Mouse (Mus musculus) embryonic facial prominence, embryonic 10.5 days (tissue): ENCODE measurements at regions not wholly inside any gene's neighbourhood (a gene's known extent, or its start where the extent isn't known, plus 50 kb on each side); places are given as distances from the start of the nearest gene placed in this dataset.

Experiments
- DNase-seq: peaks from one replicate; pipeline ENCODE4 v3.0.0-alpha.2; 2017; ENCODE audit warnings: low spot score
- H3K27ac ChIP-seq: fragments of 300-500 bp; sonication (generic); replicated peaks from 2 replicates; pipeline ENCODE4 v1.5.1; 2016; ENCODE audit warnings: mild to moderate bottlenecking
- H3K27me3 ChIP-seq: fragments of 300-500 bp; sonication (generic); replicated peaks from 2 replicates; pipeline ENCODE4 v1.6.1; 2016; ENCODE audit warnings: low read depth, mild to moderate bottlenecking; ENCODE audit not compliant: poor library complexity, severe bottlenecking
- H3K36me3 ChIP-seq: fragments of 300-500 bp; sonication (generic); replicated peaks from 2 replicates; pipeline ENCODE4 v1.6.1; 2016; ENCODE audit warnings: mild to moderate bottlenecking, moderate library complexity
- H3K4me1 ChIP-seq: fragments of 300-500 bp; sonication (generic); 2 replicates; pipeline ENCODE4 v1.6.1; 2016
- H3K4me3 ChIP-seq: fragments of 300-500 bp; sonication (generic); 2 replicates; pipeline ENCODE4 v1.5.1; 2016; ENCODE audit warnings: mild to moderate bottlenecking, moderate library complexity
- H3K9me3 ChIP-seq: fragments of 300-500 bp; sonication (generic); 2 replicates; pipeline ENCODE4 v1.6.1; 2016; ENCODE audit warnings: mild to moderate bottlenecking
- WGBS: fragments of 180-500 bp; shearing (Covaris S2); methylation state at CpG from one replicate; pipeline ENCODE4 v1.1.7; 2016; 5-methylcytosine and 5-hydroxymethylcytosine counted together

DNA sequence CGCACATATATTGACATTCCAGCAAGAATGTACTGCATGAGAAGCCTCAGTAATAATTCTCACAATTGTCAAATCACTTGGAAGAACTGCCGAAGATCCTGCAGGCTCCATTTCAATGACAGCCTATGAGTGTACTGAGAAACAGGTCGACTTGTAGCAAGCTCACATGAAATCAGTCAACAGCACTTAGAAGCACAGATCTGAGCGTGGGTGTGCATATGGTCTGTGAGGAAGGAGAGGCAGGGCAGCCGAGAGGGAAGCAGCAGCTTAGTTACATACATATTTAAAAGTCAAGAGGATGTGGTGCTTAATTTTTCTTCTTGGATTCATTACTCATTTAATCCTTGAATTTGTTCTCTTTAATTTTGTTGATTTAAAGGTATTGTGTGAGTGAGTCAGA lies 967.4 kb upstream of the Epha7 start:
- no peaks in the 10 kb centered on the region for H3K9me3 ChIP-seq
- H3K4me3 ChIP-seq, result no peak overlapping the region
- no peaks in the 10 kb centered on the region for H3K27me3 ChIP-seq
- DNase-seq, result no peak
- 82% methylated on average over 5 of the region's 5 CpGs for WGBS
- H3K27ac ChIP-seq, result no peak overlapping the region
- no peaks in the 10 kb centered on the region for H3K36me3 ChIP-seq
- H3K4me1 ChIP-seq, result no peaks in the 10 kb centered on the region

DNA sequence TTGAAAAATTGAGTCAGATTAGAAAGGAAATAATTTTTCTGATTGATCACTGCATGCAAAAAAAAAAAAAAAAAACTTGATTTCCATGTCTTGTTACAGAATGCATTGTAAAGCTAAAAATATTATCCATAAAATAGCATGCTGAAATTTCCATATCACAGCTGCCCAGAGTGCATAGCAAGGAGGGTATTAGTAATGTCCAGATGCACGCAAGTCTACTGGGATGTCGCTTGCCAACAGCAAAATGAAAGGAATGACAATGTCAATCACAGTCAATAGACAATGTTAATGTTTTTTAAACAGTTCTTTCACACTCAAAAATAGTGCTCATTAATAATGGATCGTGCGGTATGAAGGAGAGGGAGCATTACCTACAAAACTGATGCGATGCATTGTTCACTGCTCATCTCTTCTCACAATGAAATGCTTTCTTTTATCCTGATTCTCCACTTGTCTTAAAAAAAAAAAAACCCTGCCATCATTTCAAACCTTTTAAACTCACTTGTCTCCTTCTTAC lies 966.8 kb upstream of the Epha7 start:
- Histone ChIP-seq H3K27ac (no peak overlapping the region), H3K27me3 (no peaks in the 10 kb centered on the region), H3K36me3 (no peaks in the 10 kb centered on the region), H3K4me3 (no peak overlapping the region), H3K4me1 (no peaks in the 10 kb centered on the region), H3K9me3 (no peaks in the 10 kb centered on the region)
- WGBS, result 94% methylated on average over 5 of the region's 5 CpGs
- no peak for DNase-seq

DNA sequence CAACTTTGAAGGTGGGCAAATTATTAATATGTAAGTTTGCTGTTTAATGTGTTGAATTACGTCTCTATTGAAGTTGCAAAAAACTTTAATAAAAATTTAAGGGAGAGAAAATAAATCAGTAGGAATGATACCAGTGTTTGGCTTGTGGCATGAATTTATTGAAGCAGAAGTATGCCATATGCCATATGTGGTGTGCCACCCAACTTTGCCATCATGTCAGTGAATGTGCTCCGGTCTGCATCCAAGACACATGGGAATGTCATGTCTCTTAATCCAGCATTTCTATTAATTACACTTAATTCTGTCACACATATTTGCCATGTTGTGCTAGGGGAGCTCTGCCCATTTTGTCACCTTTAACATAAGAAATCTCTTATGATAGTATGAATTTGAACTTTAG lies 956.8 kb upstream of the Epha7 start:
- Histone ChIP-seq H3K9me3 (no peaks in the 10 kb centered on the region), H3K36me3 (no peaks in the 10 kb centered on the region), H3K27me3 (no peaks in the 10 kb centered on the region), H3K27ac (no peak overlapping the region), H3K4me3 (no peak overlapping the region), H3K4me1 (no peaks in the 10 kb centered on the region)
- no peak for DNase-seq
- 93% methylated on average over 2 of the region's 2 CpGs for WGBS

GRCm38 (mm10) chr4:27887262-27887954 lies 925.5 kb upstream of the Epha7 start:
- no peaks in the 10 kb centered on the region for H3K4me1 ChIP-seq
- WGBS, result 82% methylated on average over 5 of the region's 5 CpGs

DNA sequence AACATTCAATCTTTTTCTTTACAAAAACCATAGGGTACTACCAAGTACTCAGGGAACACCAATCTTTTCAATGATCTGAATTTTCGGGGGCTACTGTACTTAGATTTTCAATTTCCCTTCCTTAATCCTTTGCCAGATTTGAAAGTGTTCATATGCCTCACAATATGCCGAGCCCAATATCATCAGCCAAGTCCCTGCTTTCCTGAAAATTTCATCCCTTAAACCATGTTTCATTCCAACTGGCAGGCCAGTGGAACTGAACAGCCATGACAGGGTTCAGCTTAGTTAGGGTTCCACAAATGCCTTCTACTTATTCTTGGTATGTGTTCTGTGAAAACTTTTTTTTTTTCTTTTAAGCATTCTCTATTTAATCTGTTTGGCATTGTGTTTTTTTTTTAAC lies 916.5 kb upstream of the Epha7 start:
- Histone ChIP-seq H3K9me3 (no peaks in the 10 kb centered on the region), H3K27ac (no peak overlapping the region), H3K36me3 (no peaks in the 10 kb centered on the region), H3K4me1 (no peaks in the 10 kb centered on the region), H3K27me3 (no peaks in the 10 kb centered on the region), H3K4me3 (no peak overlapping the region)
- 89% methylated on average over 2 of the region's 2 CpGs for WGBS
- no peak for DNase-seq

More at GRCm38 (mm10) chr4:27887262-27887954, 925.5 kb upstream of the Epha7 start:
- DNase-seq, result no peak
- Histone ChIP-seq H3K27ac (no peak overlapping the region), H3K9me3 (no peaks in the 10 kb centered on the region), H3K36me3 (no peaks in the 10 kb centered on the region), H3K4me3 (no peak overlapping the region), H3K27me3 (no peaks in the 10 kb centered on the region)

GRCm38 (mm10) chr4:27945351-27945750 lies 867.6 kb upstream of the Epha7 start:
- no peak overlapping the region for H3K4me3 ChIP-seq
- no peaks in the 10 kb centered on the region for H3K9me3 ChIP-seq
- no peak for DNase-seq
- H3K27me3 ChIP-seq, result no peaks in the 10 kb centered on the region
- H3K27ac ChIP-seq, result no peak overlapping the region
- no peaks in the 10 kb centered on the region for H3K36me3 ChIP-seq
- 77% methylated on average over 2 of the region's 2 CpGs for WGBS
- no peaks in the 10 kb centered on the region for H3K4me1 ChIP-seq

DNA sequence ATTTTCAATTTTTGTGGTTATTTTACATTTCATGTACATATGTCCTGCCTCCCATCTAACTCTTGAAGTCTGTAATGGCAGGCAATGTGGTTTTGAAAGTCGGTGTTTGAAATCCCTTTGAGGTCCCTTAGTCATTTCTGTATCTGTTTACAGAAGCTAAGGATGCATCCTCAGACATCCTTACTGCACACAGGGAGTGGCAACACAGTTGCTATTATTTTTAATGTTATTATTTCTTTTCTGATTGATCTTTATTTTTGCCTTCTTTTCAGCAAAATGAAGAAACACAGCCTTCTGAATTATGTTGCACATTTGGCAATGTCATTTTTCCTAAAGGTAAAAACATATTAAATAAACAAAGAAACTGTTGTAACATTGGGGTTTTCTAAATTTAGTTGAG lies 867.2 kb upstream of the Epha7 start:
- no peaks in the 10 kb centered on the region for H3K4me1 ChIP-seq
- no peaks in the 10 kb centered on the region for H3K9me3 ChIP-seq
- no peak overlapping the region for H3K4me3 ChIP-seq
- no peaks in the 10 kb centered on the region for H3K27me3 ChIP-seq
- WGBS, result 83% methylated on average over 1 of the region's 1 CpGs
- H3K27ac ChIP-seq, result no peak overlapping the region
- no peak for DNase-seq
- no peaks in the 10 kb centered on the region for H3K36me3 ChIP-seq

- Histone ChIP-seq H3K27me3 (no peaks in the 10 kb centered on the region), H3K4me3 (no peak overlapping the region), H3K27ac (no peak overlapping the region), H3K4me1 (no peaks in the 10 kb centered on the region), H3K9me3 (no peaks in the 10 kb centered on the region), H3K36me3 (no peaks in the 10 kb centered on the region)
- whole genome bisulfite sequencing, result 80% methylated on average over 8 of the region's 8 CpGs
- DNase-seq, result no peak
Observed at GRCm38 (mm10) chr4:27949970-27950717, 862.8 kb upstream of the Epha7 start.

GRCm38 (mm10) chr4:27965046-27965681 lies 847.8 kb upstream of the Epha7 start:
- Histone ChIP-seq H3K4me3 (no peak overlapping the region), H3K27me3 (no peaks in the 10 kb centered on the region), H3K27ac (no peak overlapping the region), H3K4me1 (no peaks in the 10 kb centered on the region), H3K9me3 (no peaks in the 10 kb centered on the region), H3K36me3 (no peaks in the 10 kb centered on the region)
- no peak for DNase-seq
- 33% methylated on average over 7 of the region's 7 CpGs for WGBS

DNA sequence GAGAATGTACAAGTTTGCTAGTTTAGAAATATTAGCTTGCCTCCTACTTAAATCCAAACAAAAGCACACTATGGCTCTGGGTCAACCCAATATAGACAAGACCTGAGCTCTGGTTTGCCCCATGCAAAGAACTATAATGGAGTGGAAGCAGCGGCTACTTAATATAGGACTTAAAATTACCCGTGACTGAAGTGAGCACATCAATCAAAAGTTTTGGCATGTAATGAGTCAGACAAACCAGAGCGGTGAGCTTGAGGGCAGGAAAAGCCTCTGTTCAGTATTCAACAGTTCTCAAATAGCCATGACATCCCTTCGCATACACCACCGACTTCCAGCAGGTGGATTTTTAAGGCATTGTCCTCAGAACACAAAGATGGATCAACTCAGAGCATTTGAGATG lies 842.4 kb upstream of the Epha7 start:
- Histone ChIP-seq H3K27ac (no peak overlapping the region), H3K9me3 (no peaks in the 10 kb centered on the region), H3K27me3 (no peaks in the 10 kb centered on the region), H3K36me3 (no peaks in the 10 kb centered on the region), H3K4me3 (no peak overlapping the region), H3K4me1 (peaks cover 5% of the 10 kb centered on the region; the same call in 1 of the 2 replicates)
- DNase-seq, result peak; percentile 9
- WGBS, result 46% methylated on average over 5 of the region's 5 CpGs

GRCm38 (mm10) chr4:27979210-27979771 lies 833.6 kb upstream of the Epha7 start:
- 68% methylated on average over 4 of the region's 4 CpGs for WGBS
- DNase-seq, result no peak
- no peak overlapping the region for H3K4me3 ChIP-seq
- no peaks in the 10 kb centered on the region; the same call in 1 of the 2 replicates for H3K27me3 ChIP-seq
- H3K27ac ChIP-seq, result no peak overlapping the region
- no peaks in the 10 kb centered on the region for H3K9me3 ChIP-seq
- H3K4me1 ChIP-seq, result no peaks in the 10 kb centered on the region
- no peaks in the 10 kb centered on the region for H3K36me3 ChIP-seq

DNA sequence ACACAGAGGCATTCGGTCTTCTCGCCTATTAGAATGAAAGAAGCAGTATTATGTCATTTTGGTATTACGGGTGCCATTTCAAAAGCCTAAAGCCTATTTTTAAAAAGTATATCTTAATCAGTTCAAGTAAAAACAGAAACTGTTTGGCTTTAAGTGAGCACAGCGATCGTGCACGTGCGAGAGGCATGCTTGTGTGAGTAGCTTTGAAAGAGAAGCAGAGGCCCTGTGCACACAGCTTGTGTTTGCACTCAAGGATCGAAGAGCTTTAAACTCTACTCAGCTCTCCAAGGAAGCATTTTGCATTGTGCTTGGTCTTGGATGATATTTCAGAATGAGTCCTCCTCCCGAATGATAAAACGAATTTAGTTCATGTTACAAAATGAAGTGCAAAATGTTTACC lies 833.1 kb upstream of the Epha7 start:
- DNase-seq, result no peak
- Histone ChIP-seq H3K27ac (no peak overlapping the region), H3K4me3 (no peak overlapping the region), H3K9me3 (no peaks in the 10 kb centered on the region), H3K4me1 (no peaks in the 10 kb centered on the region), H3K36me3 (no peaks in the 10 kb centered on the region), H3K27me3 (no peaks in the 10 kb centered on the region; the same call in 1 of the 2 replicates)
- WGBS, result 75% methylated on average over 10 of the region's 10 CpGs
